8 mouse cellular contexts compared by ENCODE assay signal in the genomic region with DNA sequence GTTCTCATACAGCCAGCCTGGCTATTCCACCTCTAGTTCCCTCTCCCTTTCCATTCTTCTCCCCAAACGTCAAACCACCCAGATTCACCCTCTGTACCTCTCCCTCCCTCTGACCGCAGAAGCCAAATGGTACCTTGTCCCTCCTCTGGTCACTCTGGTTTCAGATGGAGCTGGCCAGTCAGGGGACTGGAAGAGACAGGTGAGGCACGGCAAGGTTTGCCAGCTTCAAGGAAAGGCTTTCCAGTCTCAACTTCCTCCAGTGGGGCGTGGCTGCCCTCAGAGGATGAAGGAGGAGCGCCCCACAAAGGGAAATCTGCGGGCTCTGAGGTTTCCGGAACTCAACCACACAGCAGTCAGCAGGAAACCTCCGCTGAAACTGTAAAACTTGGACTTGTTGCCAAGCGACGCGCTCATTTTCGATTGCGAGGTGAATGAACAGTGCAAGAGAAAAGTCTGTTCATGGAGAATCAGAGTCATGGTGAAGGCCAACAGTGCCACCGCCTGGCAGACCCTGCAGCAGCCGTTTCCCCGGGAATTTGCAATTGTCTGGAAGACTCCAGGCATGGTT. TPM values are rescaled to one million over a fixed set of nuclear protein-coding genes. Genes with fewer than 3 reads are reported as not detected.
A peak's percentile ranks its signal among the peaks of the same experiment; 100 is the strongest.
DNase-seq lines count a peak whose midpoint lies in the region; ATAC-seq lines count a peak whose summit lies in the region.

A gene (minus strand): TSS at position 246 of the 568 bp plus-strand sequence.

- peak; percentile 87 for DNase-seq in embryo, embryonic 10 days (ENCODE audit: low spot score)
- DNase-seq in gastrocnemius, postnatal 25 days, result peak; percentile 31
- DNase-seq in left cerebral cortex, adult 9 months (ENCODE audit: low spot score in 2 of 2), result peak; percentile 37 to 88
- peak; percentile 79 for DNase-seq in right cerebral cortex, postnatal 14 days
- peak; percentile 66 to 78 for DNase-seq in urinary bladder, postnatal 4 days (ENCODE audit: low spot score in 2 of 2)

- peak; percentile 96 for ATAC-seq in activated CD4-positive, CD25-positive, alpha-beta regulatory T cell, adult 4 months
- ATAC-seq in inflammation-experienced regulatory T-cells, adult 6 months, result peak; percentile 95
- peak; percentile 87 for ATAC-seq in megakaryocyte progenitor cell, adult 5-6 weeks (replicated peaks; ENCODE audit: poor library complexity)

RNA-seq across cellular contexts. Expression of the gene that starts here (rescaled TPM):
- not detected for polyA plus RNA-seq in activated CD4-positive, CD25-positive, alpha-beta regulatory T cell, adult 4 months (2017; shearing (Covaris generic))
- total RNA-seq in gastrocnemius, postnatal 25 days (2021), result under 1 TPM; 0.83 to 0.84 TPM
- not detected for polyA plus RNA-seq in inflammation-experienced regulatory T-cells, adult 6 months (2017; shearing (Covaris generic))
- total RNA-seq in megakaryocyte progenitor cell, adult 5-6 weeks (2015), result 0.24 and 0.32 TPM in 2 replicates
- 0.08 and 0.17 TPM in 2 replicates for total RNA-seq in megakaryocyte progenitor cell, adult 5-6 weeks (2017)

Comparison
In these comparisons a context has a peak if more than half of its experiments do, and no peak if none do; other contexts are left out.
1. Peak in every context shown above with its lines: DNase-seq and ATAC-seq.
2. Peak in ATAC-seq in activated CD4-positive, CD25-positive, alpha-beta regulatory T cell, adult 4 months; RNA of the gene not detected or under 1 TPM.
3. Peak in DNase-seq in gastrocnemius, postnatal 25 days; RNA of the gene not detected or under 1 TPM.
4. Peak in ATAC-seq in inflammation-experienced regulatory T-cells, adult 6 months; RNA of the gene not detected or under 1 TPM.
5. Peak in ATAC-seq in megakaryocyte progenitor cell, adult 5-6 weeks; RNA of the gene not detected or under 1 TPM.
6. DNase-seq: peak in every context shown above with its lines; median percentile 87 in embryo, embryonic 10 days; 79 in right cerebral cortex, postnatal 14 days; 72 in urinary bladder, postnatal 4 days; 62 in left cerebral cortex, adult 9 months; 31 in gastrocnemius, postnatal 25 days.